Mouse (Mus musculus) myocyte (in vitro differentiated cells): ENCODE measurements around the gene Gramd2.
A peak's percentile ranks its signal among the peaks of the same experiment; 100 is the strongest.

ENCODE experiments used
- CEBPB ChIP-seq: IDR thresholded peaks from 2 replicates; pipeline ENCODE4 v1.6.1; 2011; ENCODE audit warnings: mild to moderate bottlenecking, moderate library complexity; ENCODE audit not compliant: poor library complexity, insufficient read depth, severe bottlenecking
- E2F4 ChIP-seq: IDR thresholded peaks from one replicate; pipeline ENCODE4 v1.6.1; 2011; ENCODE audit warnings: mild to moderate bottlenecking, control low read depth, moderate library complexity; ENCODE audit not compliant: insufficient read depth
- MAX ChIP-seq: IDR thresholded peaks from one replicate; pipeline ENCODE4 v1.6.1; 2011; ENCODE audit warnings: low read depth, mild to moderate bottlenecking, control low read depth
- MYOD1 ChIP-seq, 3 experiments: IDR thresholded peaks; one replicate each; pipeline ENCODE4 v1.6.1; 2011; ENCODE audit warnings: control low read depth in 2 of 3, low read depth in 2 of 3, mild to moderate bottlenecking in 2 of 3, moderate library complexity in 1 of 3; ENCODE audit not compliant: insufficient read length in 2 of 3, control insufficient read depth in 1 of 3
- MYOG ChIP-seq, 3 experiments: IDR thresholded peaks; one replicate each; pipeline ENCODE4 v1.6.1; 2011; ENCODE audit warnings: control low read depth in 2 of 3, low read depth in 2 of 3, mild to moderate bottlenecking in 2 of 3; ENCODE audit not compliant: insufficient read length in 2 of 3, control insufficient read depth in 1 of 3, insufficient read depth in 1 of 3
- POLR2A ChIP-seq: IDR thresholded peaks from one replicate; pipeline ENCODE4 v1.6.1; 2011; ENCODE audit warnings: low read depth, mild to moderate bottlenecking, control low read depth, moderate library complexity; ENCODE audit not compliant: insufficient read length
- POLR2AphosphoS2 ChIP-seq: IDR thresholded peaks from one replicate; pipeline ENCODE4 v1.6.1; 2011; ENCODE audit warnings: low read depth, control low read depth; ENCODE audit not compliant: insufficient read length
- REST ChIP-seq: IDR thresholded peaks from one replicate; pipeline ENCODE4 v1.6.1; 2011; ENCODE audit warnings: mild to moderate bottlenecking, control low read depth, moderate library complexity; ENCODE audit not compliant: insufficient read depth, insufficient read length
- SRF ChIP-seq: IDR thresholded peaks from one replicate; pipeline ENCODE4 v1.6.1; 2011; ENCODE audit warnings: low read depth; ENCODE audit not compliant: control insufficient read depth, insufficient read length
- TCF12 ChIP-seq: IDR thresholded peaks from one replicate; pipeline ENCODE4 v1.6.1; 2011; ENCODE audit warnings: mild to moderate bottlenecking, control low read depth; ENCODE audit not compliant: poor library complexity, insufficient read depth, severe bottlenecking
- TCF3 ChIP-seq: IDR thresholded peaks from one replicate; pipeline ENCODE4 v1.6.1; 2011; ENCODE audit warnings: low read depth, control low read depth; ENCODE audit not compliant: insufficient read length
- USF1 ChIP-seq: IDR thresholded peaks from one replicate; pipeline ENCODE4 v1.6.1; 2011; ENCODE audit warnings: low read depth, mild to moderate bottlenecking, control low read depth, moderate library complexity

- TF ChIP-seq REST (no peak), E2F4 (no peak), SRF (no peak), POLR2A (no peak), CEBPB (no peak), TCF3 (no peak), MYOD1 (IDR thresholded peaks at IDR 0.05; ENCODE audit: control insufficient read depth in 1 of 3, insufficient read length in 2 of 3, low read depth in 2 of 3) (no peak), USF1 (no peak), POLR2AphosphoS2 (peak; percentile 52), TCF12 (no peak), MAX (no peak), MYOG (IDR thresholded peaks at IDR 0.05; ENCODE audit: control insufficient read depth in 1 of 3, insufficient read depth in 1 of 3, insufficient read length in 2 of 3, low read depth in 2 of 3) (peak in 1 of 3 experiments; percentile 20)
Observed at GRCm38 (mm10) chr9:59667250-59667649, 12.7 kb upstream of the Gramd2 start.
